Mouse (Mus musculus) kidney, embryonic 14.5 days (tissue): Measurements from ENCODE around the gene Tex2. TPM values are rescaled to one million over a fixed set of nuclear protein-coding genes. Genes with fewer than 3 reads are reported as not detected.

ENCODE experiments used
- ATAC-seq: fragments of 200-750 bp; cut with Nextera tagmentation; 2 replicates; pipeline ENCODE4 v1.8.0; 2017; ENCODE audit warnings: moderate number of reproducible peaks, mild to moderate bottlenecking, moderate TSS enrichment, moderate library complexity; ENCODE audit not compliant: low FRiP score, low TSS enrichment
- H3K27ac ChIP-seq: fragments of 300-500 bp; sonication (generic); 2 replicates; pipeline ENCODE4 v1.5.1; 2014; ENCODE audit warnings: low read depth, mild to moderate bottlenecking, low read length, moderate library complexity, mixed read lengths
- H3K27me3 ChIP-seq: fragments of 300-500 bp; sonication (generic); 2 replicates; pipeline ENCODE4 v1.6.1; 2014; ENCODE audit warnings: mild to moderate bottlenecking, low read length; ENCODE audit not compliant: control insufficient read depth, insufficient read depth
- H3K36me3 ChIP-seq: fragments of 300-500 bp; sonication (generic); 2 replicates; pipeline ENCODE4 v1.6.1; 2014; ENCODE audit warnings: low read length, mixed read lengths; ENCODE audit not compliant: control insufficient read depth, insufficient read depth
- H3K4me1 ChIP-seq: fragments of 300-500 bp; sonication (generic); 2 replicates; pipeline ENCODE4 v1.6.1; 2014; ENCODE audit warnings: low read length, mixed read lengths; ENCODE audit not compliant: control insufficient read depth, insufficient read depth
- H3K4me2 ChIP-seq: fragments of 300-500 bp; sonication (generic); replicated peaks from 2 replicates; pipeline ENCODE4 v1.6.1; 2014; ENCODE audit warnings: low read depth, mild to moderate bottlenecking, low read length
- H3K4me3 ChIP-seq: fragments of 300-500 bp; sonication (generic); 2 replicates; pipeline ENCODE4 v1.5.1; 2014; ENCODE audit warnings: mild to moderate bottlenecking, low read length
- H3K9ac ChIP-seq: fragments of 300-500 bp; sonication (generic); 2 replicates; pipeline ENCODE4 v1.6.1; 2014; ENCODE audit warnings: low read depth, mild to moderate bottlenecking, low read length, moderate library complexity
- H3K9me3 ChIP-seq: fragments of 300-500 bp; sonication (generic); 2 replicates; pipeline ENCODE4 v1.6.1; 2016; ENCODE audit warnings: low read length; ENCODE audit not compliant: control insufficient read depth
- WGBS: fragments of 180-500 bp; shearing (Covaris S2); extraction: QIAGEN DNeasy Blood & Tissue Kit; methylation state at CpG from one replicate; pipeline ENCODE4 v1.1.7; 2014; 5-methylcytosine and 5-hydroxymethylcytosine counted together
- polyA plus RNA-seq: library from polyadenylated mRNA; unstranded; fragments of >200 nt; fragmentation: Nextera tagmentation; extraction: Ambion mirVana; gene quantifications from 2 replicates; pipeline ENCODE4 v1.2.1, GENCODE M21; 2014

Gene Tex2
- polyA plus RNA-seq, 1 experiment from 2014 or later = 9.7 TPM

GRCm38 (mm10) chr11:106591183-106591582 is 22.0 kb downstream of the Tex2 start:
- Histone ChIP-seq H3K4me2 (no peak overlapping the region), H3K9ac (no peak overlapping the region), H3K4me3 (no peak overlapping the region), H3K27ac (no peak overlapping the region), H3K4me1 (peaks cover 5% of the 10 kb centered on the region; the same call in 1 of the 2 replicates), H3K27me3 (no peaks in the 10 kb centered on the region), H3K9me3 (no peaks in the 10 kb centered on the region), H3K36me3 (no peaks in the 10 kb centered on the region)
- 91% methylated on average over 11 of the region's 11 CpGs for whole genome bisulfite sequencing
- ATAC-seq = no peak

GRCm38 (mm10) chr11:106590143-106590542 is 23.1 kb downstream of the Tex2 start:
- no peak for ATAC-seq
- Histone ChIP-seq H3K27ac (no peak overlapping the region), H3K4me3 (no peak overlapping the region), H3K4me2 (no peak overlapping the region), H3K9ac (no peak overlapping the region), H3K27me3 (no peaks in the 10 kb centered on the region), H3K4me1 (peaks cover 3% of the 10 kb centered on the region; the same call in 1 of the 2 replicates), H3K36me3 (no peaks in the 10 kb centered on the region), H3K9me3 (no peaks in the 10 kb centered on the region)
- WGBS = 40% methylated on average over 5 of the region's 5 CpGs

GRCm38 (mm10) chr11:106588781-106589180 is 24.4 kb downstream of the Tex2 start:
- Histone ChIP-seq H3K9me3 (no peaks in the 10 kb centered on the region), H3K36me3 (no peaks in the 10 kb centered on the region), H3K27ac (no peak overlapping the region), H3K9ac (no peak overlapping the region), H3K4me1 (peaks cover 3% of the 10 kb centered on the region; the same call in 1 of the 2 replicates), H3K27me3 (no peaks in the 10 kb centered on the region), H3K4me2 (no peak overlapping the region), H3K4me3 (no peak overlapping the region)
- WGBS = 41% methylated on average over 8 of the region's 8 CpGs
- no peak for ATAC-seq

DNA sequence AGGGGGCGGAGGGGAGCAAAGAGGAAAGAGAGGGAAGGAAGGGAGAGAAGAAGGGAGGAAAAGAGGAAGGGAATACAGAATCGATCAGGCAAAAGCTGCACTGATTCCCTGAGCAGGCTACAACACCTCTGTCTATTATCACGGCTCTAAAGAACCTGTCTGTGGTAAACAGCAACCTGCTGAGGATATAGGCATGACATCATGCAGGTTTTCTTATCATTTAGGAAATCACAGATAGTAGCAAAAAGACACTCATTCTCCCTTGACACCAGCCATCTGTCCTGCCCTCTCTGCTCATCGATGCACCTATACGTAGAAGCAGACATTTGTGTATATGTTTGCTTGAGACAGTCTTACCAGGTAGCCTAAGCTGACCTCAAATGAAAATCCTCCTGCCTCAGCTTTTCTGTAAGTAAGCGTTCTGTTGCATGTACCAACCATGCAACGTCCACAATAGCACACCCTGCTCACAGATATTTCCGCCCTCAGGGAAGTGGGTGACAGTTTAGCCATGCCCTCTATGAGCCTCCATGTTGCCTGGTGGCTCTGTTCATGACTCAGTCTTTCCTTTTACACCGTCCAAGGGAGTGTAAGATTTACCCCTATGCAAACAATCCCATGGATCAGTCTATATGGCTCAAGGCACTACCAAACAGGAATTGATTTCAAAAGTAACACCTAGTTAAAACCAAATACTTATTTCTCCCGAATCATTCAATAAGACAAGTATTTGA is 25.3 kb downstream of the Tex2 start:
- WGBS = 76% methylated on average over 10 of the region's 10 CpGs
- H3K36me3 ChIP-seq = no peaks in the 10 kb centered on the region

GRCm38 (mm10) chr11:106583801-106584200 is 29.4 kb downstream of the Tex2 start:
- Histone ChIP-seq H3K27ac (no peak overlapping the region), H3K27me3 (no peaks in the 10 kb centered on the region), H3K9ac (no peak overlapping the region), H3K36me3 (no peaks in the 10 kb centered on the region), H3K4me1 (0 out of 2 replicates have a peak, but pooled peaks cover 3% of the 10 kb centered on the region), H3K4me3 (no peak overlapping the region), H3K9me3 (no peaks in the 10 kb centered on the region), H3K4me2 (no peak overlapping the region)
- ATAC-seq = no peak
- WGBS = 100% methylated on average over 1 of the region's 1 CpGs

More for the DNA sequence above, 25.3 kb downstream of the Tex2 start:
- H3K9me3 ChIP-seq = no peaks in the 10 kb centered on the region
- H3K4me2 ChIP-seq = no peak overlapping the region
- no peaks in the 10 kb centered on the region for H3K27me3 ChIP-seq
- H3K9ac ChIP-seq = no peak overlapping the region
- H3K4me3 ChIP-seq = no peak overlapping the region
- H3K4me1 ChIP-seq = peaks cover 6% of the 10 kb centered on the region; the same call in 1 of the 2 replicates
- ATAC-seq = no peak
- no peak overlapping the region for H3K27ac ChIP-seq

DNA sequence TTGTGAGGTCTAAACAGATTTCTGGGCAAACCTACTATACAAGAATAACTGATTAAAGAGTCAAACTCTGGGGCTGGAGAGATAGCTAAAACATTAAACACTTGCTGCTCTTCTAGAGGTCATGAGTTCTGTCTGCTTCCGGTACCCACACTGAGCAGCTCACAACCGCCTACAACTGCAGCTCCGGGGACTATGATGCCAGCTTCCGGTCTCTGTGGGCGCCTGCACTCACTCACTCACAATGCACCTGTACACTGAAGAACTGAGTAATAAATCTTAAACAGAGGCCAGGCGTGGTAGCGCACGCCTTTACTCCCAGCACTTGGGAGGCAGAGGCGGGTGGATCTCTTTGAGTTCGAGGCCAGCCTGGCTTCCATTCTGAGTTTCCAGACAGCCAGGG is 31.9 kb downstream of the Tex2 start:
- no peak for ATAC-seq
- Histone ChIP-seq H3K4me1 (0 out of 2 replicates have a peak, but pooled peaks cover 3% of the 10 kb centered on the region), H3K27me3 (no peaks in the 10 kb centered on the region), H3K36me3 (no peaks in the 10 kb centered on the region), H3K27ac (no peak overlapping the region), H3K9ac (no peak overlapping the region), H3K4me3 (no peak overlapping the region), H3K4me2 (no peak overlapping the region), H3K9me3 (no peaks in the 10 kb centered on the region)
- WGBS = 94% methylated on average over 10 of the region's 10 CpGs

DNA sequence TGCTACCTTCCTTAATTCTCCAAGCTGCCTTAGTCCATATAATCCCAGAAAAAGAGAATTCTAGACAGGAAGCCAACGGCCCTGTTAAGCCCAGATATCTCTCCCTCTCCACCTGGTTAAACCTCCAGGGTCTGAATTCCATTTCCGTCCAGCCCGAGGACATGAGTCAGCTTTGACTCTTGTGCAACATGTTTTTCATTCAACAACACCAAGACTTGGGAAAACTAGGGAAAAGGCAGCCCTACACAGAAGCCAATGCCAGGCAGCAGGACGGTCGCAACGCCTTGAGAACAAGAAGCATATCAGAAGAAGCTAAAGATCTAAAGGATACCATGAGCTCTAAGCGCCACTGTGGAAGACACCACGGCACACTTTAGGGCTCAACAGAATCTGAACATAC is 32.8 kb downstream of the Tex2 start:
- H3K4me3 ChIP-seq = no peak overlapping the region
- no peak for ATAC-seq
- no peak overlapping the region for H3K4me2 ChIP-seq
- H3K27ac ChIP-seq = no peak overlapping the region
- H3K9ac ChIP-seq = no peak overlapping the region
- H3K4me1 ChIP-seq = 0 out of 2 replicates have a peak, but pooled peaks cover 3% of the 10 kb centered on the region
- H3K27me3 ChIP-seq = no peaks in the 10 kb centered on the region
- H3K36me3 ChIP-seq = no peaks in the 10 kb centered on the region
- 91% methylated on average over 8 of the region's 8 CpGs for WGBS
- no peaks in the 10 kb centered on the region for H3K9me3 ChIP-seq

- no peak overlapping the region for H3K27ac ChIP-seq
- WGBS = 42% methylated on average over 5 of the region's 5 CpGs
- no peaks in the 10 kb centered on the region for H3K27me3 ChIP-seq
- no peaks in the 10 kb centered on the region for H3K9me3 ChIP-seq
- no peak overlapping the region for H3K9ac ChIP-seq
- no peak overlapping the region for H3K4me3 ChIP-seq
- ATAC-seq = no peak
- 0 out of 2 replicates have a peak, but pooled peaks cover 3% of the 10 kb centered on the region for H3K4me1 ChIP-seq
- no peak overlapping the region for H3K4me2 ChIP-seq
- no peaks in the 10 kb centered on the region for H3K36me3 ChIP-seq
These were observed 33.3 kb downstream of the Tex2 start for GRCm38 (mm10) chr11:106579957-106580356.

GRCm38 (mm10) chr11:106579146-106579545 is 34.1 kb downstream of the Tex2 start:
- Histone ChIP-seq H3K9me3 (no peaks in the 10 kb centered on the region), H3K4me1 (0 out of 2 replicates have a peak, but pooled peaks cover 3% of the 10 kb centered on the region), H3K4me2 (no peak overlapping the region), H3K4me3 (no peak overlapping the region), H3K36me3 (no peaks in the 10 kb centered on the region), H3K27me3 (no peaks in the 10 kb centered on the region), H3K27ac (no peak overlapping the region), H3K9ac (no peak overlapping the region)
- no peak for ATAC-seq
- WGBS = 88% methylated on average over 2 of the region's 2 CpGs
